Mouse (Mus musculus): ENCODE results near the gene H1fnt. TPM values are rescaled to one million over a fixed set of nuclear protein-coding genes. Genes with fewer than 3 reads are reported as not detected.

Gene H1fnt
- not detected in 2 replicates for polyA plus RNA-seq (2014; fragmentation: Nextera tagmentation; extraction: Ambion mirVana)

- no peaks in the 10 kb centered on the region for H3K9me3 ChIP-seq (ENCODE audit: control insufficient read depth, low read length)
- no peak within 1 kb of the TSS for H3K27ac ChIP-seq (ENCODE audit: low read depth, low read length)
- ATAC-seq (ENCODE audit: low FRiP score) (no peak), DNase-seq (ENCODE audit: low spot score) (no peak)
- H3K27me3 ChIP-seq (ENCODE audit: control insufficient read depth, insufficient read depth, low read length): no peaks in the 10 kb centered on the region
- no peak within 1 kb of the TSS for H3K4me2 ChIP-seq (replicated peaks; ENCODE audit: low read depth, low read length)
- no peaks in the 10 kb centered on the region for H3K36me3 ChIP-seq (ENCODE audit: control insufficient read depth, insufficient read depth, low read length)
- no peak within 1 kb of the TSS for H3K4me3 ChIP-seq (ENCODE audit: low read depth, low read length)
- 90% methylated on average over 8 of the region's 8 CpGs for WGBS
- no peak within 1 kb of the TSS for H3K9ac ChIP-seq (ENCODE audit: low read depth, low read length)
- H3K4me1 ChIP-seq (replicated peaks; ENCODE audit: control insufficient read depth, insufficient read depth, low read length): no peaks in the 10 kb centered on the region
Observed at GRCm38 (mm10) chr15:98257193-98257592, at the start of gene H1fnt. Gene H1fnt (minus strand): TSS chr15:98257293.

- Histone ChIP-seq H3K9me3 (ENCODE audit: control insufficient read depth, low read length) (no peaks in the 10 kb centered on the region), H3K27ac (ENCODE audit: low read depth, low read length) (no peak within 1 kb of the TSS), H3K9ac (ENCODE audit: low read depth, low read length) (peak within 1 kb of the TSS; percentile 73), H3K4me1 (replicated peaks; ENCODE audit: control insufficient read depth, insufficient read depth, low read length) (no peaks in the 10 kb centered on the region), H3K36me3 (ENCODE audit: control insufficient read depth, insufficient read depth, low read length) (no peaks in the 10 kb centered on the region), H3K4me2 (replicated peaks; ENCODE audit: low read depth, low read length) (peak within 1 kb of the TSS; percentile 92), H3K27me3 (ENCODE audit: control insufficient read depth, insufficient read depth, low read length) (no peaks in the 10 kb centered on the region), H3K4me3 (ENCODE audit: low read depth, low read length) (peak within 1 kb of the TSS; percentile 67)
- DNase-seq (ENCODE audit: low spot score) (peak; percentile 58), ATAC-seq (ENCODE audit: low FRiP score) (peak; percentile 27; the same call in 1 of the 2 replicates)
- 5% methylated on average over 37 of the region's 60 CpGs for WGBS
Observed at GRCm38 (mm10) chr15:98295628-98296551, 38.8 kb upstream of the H1fnt start, which contains the start of gene Zfp641. Gene Zfp641 (minus strand): TSS chr15:98296161.

GRCm38 (mm10) chr15:98293651-98294050, 36.6 kb upstream of the H1fnt start:
- H3K9ac ChIP-seq (ENCODE audit: low read depth, low read length): no peak overlapping the region
- no peak for DNase-seq (ENCODE audit: low spot score)
- no peaks in the 10 kb centered on the region for H3K4me1 ChIP-seq (replicated peaks; ENCODE audit: control insufficient read depth, insufficient read depth, low read length)
- H3K36me3 ChIP-seq (ENCODE audit: control insufficient read depth, insufficient read depth, low read length): no peaks in the 10 kb centered on the region
- H3K27ac ChIP-seq (ENCODE audit: low read depth, low read length): no peak overlapping the region
- H3K4me2 ChIP-seq (replicated peaks; ENCODE audit: low read depth, low read length): no peak overlapping the region
- 91% methylated on average over 8 of the region's 8 CpGs for WGBS
- ATAC-seq (ENCODE audit: low FRiP score): no peak
- no peaks in the 10 kb centered on the region for H3K27me3 ChIP-seq (ENCODE audit: control insufficient read depth, insufficient read depth, low read length)
- no peaks in the 10 kb centered on the region for H3K9me3 ChIP-seq (ENCODE audit: control insufficient read depth, low read length)
- H3K4me3 ChIP-seq (ENCODE audit: low read depth, low read length): no peak overlapping the region

- no peak overlapping the region for H3K4me3 ChIP-seq (ENCODE audit: low read depth, low read length)
- H3K9me3 ChIP-seq (ENCODE audit: control insufficient read depth, low read length): no peaks in the 10 kb centered on the region
- H3K36me3 ChIP-seq (ENCODE audit: control insufficient read depth, insufficient read depth, low read length): no peaks in the 10 kb centered on the region
- no peak overlapping the region for H3K4me2 ChIP-seq (replicated peaks; ENCODE audit: low read depth, low read length)
- DNase-seq (ENCODE audit: low spot score): no peak
- H3K4me1 ChIP-seq (replicated peaks; ENCODE audit: control insufficient read depth, insufficient read depth, low read length): no peaks in the 10 kb centered on the region
- H3K27me3 ChIP-seq (ENCODE audit: control insufficient read depth, insufficient read depth, low read length): no peaks in the 10 kb centered on the region
- H3K9ac ChIP-seq (ENCODE audit: low read depth, low read length): no peak overlapping the region
- 76% methylated on average over 12 of the region's 12 CpGs for WGBS
- no peak overlapping the region for H3K27ac ChIP-seq (ENCODE audit: low read depth, low read length)
- no peak for ATAC-seq (ENCODE audit: low FRiP score)
Observed at GRCm38 (mm10) chr15:98288566-98288965, 31.5 kb upstream of the H1fnt start.

- Histone ChIP-seq H3K36me3 (ENCODE audit: control insufficient read depth, insufficient read depth, low read length) (no peaks in the 10 kb centered on the region), H3K9ac (ENCODE audit: low read depth, low read length) (no peak overlapping the region), H3K4me2 (replicated peaks; ENCODE audit: low read depth, low read length) (no peak overlapping the region), H3K9me3 (ENCODE audit: control insufficient read depth, low read length) (no peaks in the 10 kb centered on the region), H3K4me1 (replicated peaks; ENCODE audit: control insufficient read depth, insufficient read depth, low read length) (no peaks in the 10 kb centered on the region), H3K27ac (ENCODE audit: low read depth, low read length) (no peak overlapping the region), H3K27me3 (ENCODE audit: control insufficient read depth, insufficient read depth, low read length) (no peaks in the 10 kb centered on the region), H3K4me3 (ENCODE audit: low read depth, low read length) (no peak overlapping the region)
- DNase-seq (ENCODE audit: low spot score) (no peak), ATAC-seq (ENCODE audit: low FRiP score) (no peak)
- WGBS: 84% methylated on average over 7 of the region's 7 CpGs
Observed at GRCm38 (mm10) chr15:98286418-98286817, 29.3 kb upstream of the H1fnt start.

GRCm38 (mm10) chr15:98257776-98258175, 683 bp upstream of the H1fnt start:
- Histone ChIP-seq H3K9ac (ENCODE audit: low read depth, low read length) (no peak overlapping the region), H3K4me1 (replicated peaks; ENCODE audit: control insufficient read depth, insufficient read depth, low read length) (no peaks in the 10 kb centered on the region), H3K4me2 (replicated peaks; ENCODE audit: low read depth, low read length) (no peak overlapping the region), H3K27me3 (ENCODE audit: control insufficient read depth, insufficient read depth, low read length) (no peaks in the 10 kb centered on the region), H3K9me3 (ENCODE audit: control insufficient read depth, low read length) (no peaks in the 10 kb centered on the region), H3K36me3 (ENCODE audit: control insufficient read depth, insufficient read depth, low read length) (no peaks in the 10 kb centered on the region), H3K4me3 (ENCODE audit: low read depth, low read length) (no peak overlapping the region), H3K27ac (ENCODE audit: low read depth, low read length) (no peak overlapping the region)
- no peak for DNase-seq (ENCODE audit: low spot score)
- no peak for ATAC-seq (ENCODE audit: low FRiP score)
- WGBS: 85% methylated on average over 7 of the region's 7 CpGs

GRCm38 (mm10) chr15:98256271-98256670, 822 bp downstream of the H1fnt start:
- no peak overlapping the region for H3K4me2 ChIP-seq (replicated peaks; ENCODE audit: low read depth, low read length)
- DNase-seq (ENCODE audit: low spot score): no peak
- H3K9me3 ChIP-seq (ENCODE audit: control insufficient read depth, low read length): no peaks in the 10 kb centered on the region
- H3K27me3 ChIP-seq (ENCODE audit: control insufficient read depth, insufficient read depth, low read length): no peaks in the 10 kb centered on the region
- H3K9ac ChIP-seq (ENCODE audit: low read depth, low read length): no peak overlapping the region
- H3K4me1 ChIP-seq (replicated peaks; ENCODE audit: control insufficient read depth, insufficient read depth, low read length): no peaks in the 10 kb centered on the region
- H3K4me3 ChIP-seq (ENCODE audit: low read depth, low read length): no peak overlapping the region
- WGBS: 96% methylated on average over 13 of the region's 13 CpGs
- no peak overlapping the region for H3K27ac ChIP-seq (ENCODE audit: low read depth, low read length)
- H3K36me3 ChIP-seq (ENCODE audit: control insufficient read depth, insufficient read depth, low read length): no peaks in the 10 kb centered on the region
- ATAC-seq (ENCODE audit: low FRiP score): no peak

- Histone ChIP-seq H3K27ac (ENCODE audit: low read depth, low read length) (no peak overlapping the region), H3K4me1 (replicated peaks; ENCODE audit: control insufficient read depth, insufficient read depth, low read length) (no peaks in the 10 kb centered on the region), H3K9me3 (ENCODE audit: control insufficient read depth, low read length) (no peaks in the 10 kb centered on the region), H3K4me3 (ENCODE audit: low read depth, low read length) (no peak overlapping the region), H3K4me2 (replicated peaks; ENCODE audit: low read depth, low read length) (no peak overlapping the region), H3K9ac (ENCODE audit: low read depth, low read length) (no peak overlapping the region), H3K27me3 (ENCODE audit: control insufficient read depth, insufficient read depth, low read length) (no peaks in the 10 kb centered on the region), H3K36me3 (ENCODE audit: control insufficient read depth, insufficient read depth, low read length) (no peaks in the 10 kb centered on the region)
- no peak for ATAC-seq (ENCODE audit: low FRiP score)
- DNase-seq (ENCODE audit: low spot score): no peak
- 95% methylated on average over 4 of the region's 4 CpGs for WGBS
Observed at GRCm38 (mm10) chr15:98235442-98235841, 21.7 kb downstream of the H1fnt start.

GRCm38 (mm10) chr15:98234350-98234749, 22.7 kb downstream of the H1fnt start, which contains the start of gene Olfr286:
Gene Olfr286 (minus strand): TSS chr15:98234450.
- 93% methylated on average over 4 of the region's 4 CpGs for WGBS
- Histone ChIP-seq H3K9me3 (ENCODE audit: control insufficient read depth, low read length) (no peaks in the 10 kb centered on the region), H3K27ac (ENCODE audit: low read depth, low read length) (no peak within 1 kb of the TSS), H3K36me3 (ENCODE audit: control insufficient read depth, insufficient read depth, low read length) (no peaks in the 10 kb centered on the region), H3K4me3 (ENCODE audit: low read depth, low read length) (no peak within 1 kb of the TSS), H3K4me1 (replicated peaks; ENCODE audit: control insufficient read depth, insufficient read depth, low read length) (no peaks in the 10 kb centered on the region), H3K9ac (ENCODE audit: low read depth, low read length) (no peak within 1 kb of the TSS), H3K4me2 (replicated peaks; ENCODE audit: low read depth, low read length) (no peak within 1 kb of the TSS), H3K27me3 (ENCODE audit: control insufficient read depth, insufficient read depth, low read length) (no peaks in the 10 kb centered on the region)
- ATAC-seq (ENCODE audit: low FRiP score) (no peak), DNase-seq (ENCODE audit: low spot score) (no peak)

Data from hindbrain, embryonic 11.5 days (tissue).